Mouse (Mus musculus): ENCODE data around the gene Cast. TPM values are rescaled to one million over a fixed set of nuclear protein-coding genes. Genes with fewer than 3 reads are reported as not detected.

The Cast gene
- total RNA-seq, 2 experiments from 2014 or later: 64.5 to 65.8 TPM

DNA sequence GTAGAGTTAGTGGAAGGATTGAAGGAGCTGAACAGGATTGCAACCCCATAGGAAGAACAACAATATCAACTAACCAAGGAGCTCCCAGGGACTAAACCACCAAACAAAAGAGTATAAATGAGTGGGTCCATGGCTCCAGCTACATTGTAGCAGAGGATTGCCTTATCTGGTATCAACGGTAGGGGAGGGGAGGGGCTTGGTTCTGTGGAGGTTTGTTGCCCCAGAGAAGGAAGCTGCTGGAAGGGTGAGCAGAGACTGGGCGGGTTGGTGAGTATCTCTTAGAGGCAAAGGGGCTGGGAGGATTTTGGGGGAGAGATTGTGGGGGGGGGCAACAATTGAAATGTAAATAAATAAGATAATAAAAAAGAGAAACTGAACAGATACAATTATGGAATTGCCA lies 89.6 kb downstream of the Cast start:
- DNase-seq (ENCODE audit: low spot score in 2 of 2): no peak

DNA sequence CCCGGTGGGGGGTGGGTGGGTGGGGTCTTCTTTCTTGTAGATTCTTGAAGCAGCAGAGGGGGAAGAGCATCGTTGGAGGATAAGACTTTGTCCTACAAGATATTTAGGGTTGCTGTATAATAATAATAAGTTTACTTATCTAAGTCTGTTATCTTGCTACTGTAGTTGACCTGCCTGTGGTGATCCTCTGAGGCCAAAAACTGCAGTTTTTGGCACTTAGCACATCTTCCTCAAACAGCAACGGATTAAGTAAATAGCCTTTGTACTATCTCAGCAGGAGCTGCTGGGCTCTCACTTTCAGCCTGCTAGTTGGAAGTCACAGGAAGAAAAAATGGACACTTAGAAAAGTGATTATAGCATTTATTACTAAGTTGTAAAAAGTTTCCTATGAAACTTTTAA lies 112.4 kb downstream of the Cast start:
- DNase-seq (ENCODE audit: low spot score in 2 of 2): no peak

DNA sequence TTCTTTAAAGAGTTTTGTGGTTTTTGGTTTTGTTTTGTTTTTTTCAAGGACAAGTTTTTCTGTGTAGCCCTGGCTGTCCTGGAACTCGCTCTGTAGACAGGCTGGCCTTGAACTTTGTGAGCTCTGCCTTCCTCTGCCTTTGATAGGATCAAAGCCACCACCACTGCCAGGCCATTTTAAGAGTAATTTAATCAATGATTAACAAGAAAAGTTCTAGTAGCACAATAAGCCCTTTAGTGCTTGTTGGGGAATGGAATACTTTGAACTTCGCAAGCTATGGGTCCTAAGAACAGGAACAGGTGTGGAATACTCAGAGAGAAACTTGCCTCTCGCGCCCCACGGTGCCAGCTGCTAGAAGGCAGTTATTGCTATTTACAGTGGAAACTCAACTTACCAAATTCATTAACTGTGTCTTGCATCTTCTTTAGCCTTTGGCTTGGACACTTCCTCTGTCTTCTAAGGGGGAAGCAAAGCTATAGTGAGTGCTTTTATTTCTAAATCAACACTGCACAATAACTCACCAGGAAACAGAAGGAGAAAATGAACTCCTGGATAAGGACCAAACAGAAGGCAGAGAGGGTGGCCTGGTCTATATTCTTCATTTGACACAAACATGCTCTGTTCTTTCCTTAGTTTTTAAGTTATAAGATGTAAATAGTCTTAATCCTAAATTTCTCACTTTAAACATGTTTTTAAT lies 113.0 kb downstream of the Cast start:
- DNase-seq (ENCODE audit: low spot score in 2 of 2): no peak

Other genes with a start within 250 kb of the Cast start
- gene Erap1, start 169.2 kb downstream of the Cast start, total RNA-seq (2021): 10 to 100 TPM; 69.9 to 71.8 TPM

All from adrenal gland, postnatal 4 days (tissue).